Mouse (Mus musculus): ENCODE data around the gene Serac1.
"Not testable (repeated sequence)": the region's sequence is repeated elsewhere in the genome, so short reads cannot be mapped to it uniquely, and the experiment has no call there.

Gene Serac1

DNA sequence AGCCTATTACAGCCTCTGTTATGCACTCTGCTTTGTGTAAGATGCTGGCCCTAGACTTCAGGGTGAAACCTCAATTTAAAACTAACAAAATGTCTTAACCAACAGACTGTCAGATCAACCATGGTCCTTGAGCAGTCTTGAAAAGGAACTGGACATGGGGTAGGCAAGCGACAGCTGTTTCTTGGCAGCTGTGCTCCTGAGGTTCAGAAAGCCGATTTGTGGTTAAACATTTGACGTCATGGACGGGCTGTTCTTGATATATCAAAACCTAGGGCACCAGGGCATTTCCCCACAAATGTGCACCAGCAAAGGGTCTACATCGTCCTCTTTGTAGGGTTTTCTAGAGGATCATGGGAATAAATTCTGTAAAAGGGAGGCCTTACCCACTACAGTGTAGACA lies 16.0 kb downstream of the Serac1 start:
- DNase-seq, result no peak

DNA sequence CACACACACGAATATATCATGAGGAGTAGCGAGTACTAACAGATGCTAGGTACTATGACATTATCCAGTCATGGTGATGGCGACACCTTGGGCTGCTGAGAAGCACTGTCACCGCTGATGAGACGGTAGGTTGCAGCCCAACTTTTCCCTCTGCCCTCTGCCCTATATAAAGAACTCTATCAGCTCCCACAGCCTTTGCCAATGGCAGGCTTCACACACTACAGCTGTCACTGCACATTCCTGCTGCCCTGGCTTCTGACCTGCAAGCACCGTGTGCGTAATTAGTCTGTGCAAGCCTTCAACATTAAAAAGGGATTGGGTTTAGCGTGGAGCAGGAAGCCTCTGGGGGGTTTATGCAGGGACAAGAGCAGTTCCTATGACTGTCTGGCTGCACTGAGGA lies 16.7 kb downstream of the Serac1 start:
- DNase-seq, result no peak

DNA sequence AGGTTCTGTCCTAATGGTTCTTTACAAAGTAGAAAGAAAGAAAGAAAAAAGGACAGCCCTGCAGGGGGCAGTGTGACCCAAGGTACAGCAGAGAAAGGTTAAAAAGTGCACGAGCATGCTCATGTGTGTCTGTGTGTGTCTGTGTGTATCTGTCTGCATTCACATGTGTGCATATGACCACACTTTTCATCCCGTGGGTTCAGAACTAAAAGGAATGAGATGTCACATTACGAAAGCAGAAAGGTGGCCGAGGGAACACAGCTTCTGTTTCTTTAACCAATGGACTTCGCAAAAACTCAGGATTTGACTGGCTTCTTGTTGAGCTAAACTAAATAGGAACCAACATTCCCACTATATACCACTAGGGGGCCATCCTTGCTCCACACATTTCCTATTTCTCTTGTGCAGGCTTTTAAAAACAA lies 24.6 kb downstream of the Serac1 start:
- DNase-seq, result no peak

DNA sequence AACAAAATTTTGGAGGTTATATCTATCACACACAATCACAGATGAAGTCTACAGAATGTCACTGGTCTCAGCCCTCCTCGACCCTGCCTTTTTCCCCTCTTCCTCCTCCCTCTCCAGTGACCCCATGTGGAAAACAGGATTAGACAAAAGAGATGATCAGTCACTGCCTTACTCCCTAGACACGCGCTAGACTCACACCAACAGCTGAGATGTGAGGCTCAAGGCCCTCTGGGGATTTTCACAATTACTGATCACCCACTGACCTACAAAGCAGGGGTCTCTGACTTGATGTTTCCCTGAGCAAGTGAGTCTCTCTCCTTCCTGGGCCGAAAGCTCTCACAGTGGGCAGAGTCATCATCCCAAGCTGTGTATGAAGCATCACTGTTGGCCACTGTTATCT lies 26.7 kb downstream of the Serac1 start:
- no peak for DNase-seq

DNA sequence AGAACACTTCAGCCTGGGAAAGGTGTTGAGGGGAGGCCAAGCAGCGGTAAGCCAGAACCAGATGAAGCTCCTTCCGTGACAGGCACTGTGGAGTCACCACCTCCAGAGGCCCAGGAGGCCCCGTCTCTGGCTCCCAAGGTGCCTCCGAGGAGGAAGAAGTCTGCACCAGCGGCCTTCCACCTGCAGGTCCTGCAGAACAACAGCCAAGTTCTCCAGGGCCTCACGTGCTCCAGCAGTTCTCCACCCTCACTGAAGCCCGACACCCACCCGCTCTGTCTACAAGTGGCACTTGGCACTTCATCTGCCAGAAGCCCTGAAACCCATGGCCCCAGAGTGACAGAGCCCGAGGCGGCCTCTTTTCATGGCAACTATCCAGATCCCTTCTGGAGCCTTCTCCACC lies 42.0 kb downstream of the Serac1 start:
- peak; percentile 94 for DNase-seq

DNA sequence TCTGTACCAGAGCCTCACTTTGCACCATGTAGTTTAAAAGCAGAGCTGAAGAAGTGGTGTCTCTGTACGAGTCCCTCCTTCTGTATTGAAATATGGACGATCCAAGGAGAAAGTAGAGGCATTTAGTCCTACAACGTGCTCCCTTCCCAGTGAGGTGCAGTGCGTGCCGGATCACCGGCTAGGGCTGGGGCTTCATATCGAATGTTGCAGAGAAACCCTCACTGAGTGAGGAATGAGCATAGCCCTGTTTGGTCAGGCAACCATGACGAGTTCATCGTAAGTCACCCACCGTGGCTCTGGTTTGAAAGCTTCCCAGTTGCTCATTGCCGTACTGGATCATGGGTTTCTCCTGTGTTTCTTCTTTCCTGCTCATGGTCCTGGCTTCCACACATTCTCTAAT lies 42.7 kb downstream of the Serac1 start:
- DNase-seq, result no peak

DNA sequence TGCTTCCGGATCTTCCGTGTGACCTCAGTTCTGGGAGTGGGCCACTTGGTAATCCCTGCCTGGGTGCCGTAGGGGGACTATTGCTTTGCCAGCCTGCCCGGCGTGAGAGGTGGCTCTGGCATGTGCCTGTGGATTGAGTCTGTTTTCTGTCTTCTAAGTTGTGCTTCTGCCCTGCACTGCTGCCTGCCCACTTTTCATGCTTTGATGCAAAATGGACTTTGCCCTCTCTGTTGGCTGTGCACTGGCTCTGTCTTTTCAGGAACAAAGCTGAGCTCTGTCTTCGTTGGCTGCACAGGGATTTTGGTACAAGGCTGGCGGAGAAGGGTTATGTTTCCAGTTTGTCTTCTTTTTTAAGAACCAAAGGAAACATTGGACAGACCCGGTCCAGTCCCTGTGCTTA lies 43.1 kb downstream of the Serac1 start:
- DNase-seq, result no peak

DNA sequence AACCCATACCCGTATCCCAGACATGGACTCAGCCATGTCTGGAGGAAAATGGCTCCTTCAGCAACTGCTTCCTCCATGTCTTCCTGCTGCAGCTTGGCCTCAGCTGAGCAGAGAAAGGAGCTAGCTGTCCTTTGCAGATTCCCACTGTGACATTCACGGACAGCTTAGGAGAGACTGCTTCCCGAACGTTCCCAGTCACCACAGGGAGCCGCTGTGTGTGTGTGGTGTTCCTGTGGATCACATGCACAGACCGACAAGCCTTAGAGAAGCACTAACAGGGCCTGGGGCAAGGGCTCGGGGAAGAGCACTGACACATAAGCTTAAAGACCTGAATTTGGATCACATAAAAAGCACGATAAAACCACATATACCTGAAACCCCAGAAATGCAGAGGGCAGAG lies 43.9 kb downstream of the Serac1 start:
- no peak for DNase-seq

DNA sequence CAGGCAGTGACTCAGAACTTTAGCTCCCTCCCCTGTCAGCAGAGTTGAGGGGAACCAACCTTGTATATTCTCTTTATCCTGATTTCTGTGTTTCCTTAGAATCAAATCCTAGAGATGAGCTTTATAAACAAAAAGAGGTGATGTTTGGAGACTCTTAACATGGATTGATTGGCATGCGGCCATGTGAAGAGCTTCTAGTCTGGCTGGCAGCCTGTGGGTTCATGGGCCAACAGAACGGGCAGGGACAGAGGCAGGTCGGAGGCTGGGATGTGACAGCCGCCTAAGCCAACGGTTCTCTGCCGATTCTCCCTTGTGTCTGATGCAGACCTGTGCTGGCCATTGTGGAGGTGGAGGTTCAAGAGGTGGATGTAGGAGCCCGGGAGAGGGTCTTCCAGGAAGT lies 53.7 kb downstream of the Serac1 start:
- no peak for DNase-seq

DNA sequence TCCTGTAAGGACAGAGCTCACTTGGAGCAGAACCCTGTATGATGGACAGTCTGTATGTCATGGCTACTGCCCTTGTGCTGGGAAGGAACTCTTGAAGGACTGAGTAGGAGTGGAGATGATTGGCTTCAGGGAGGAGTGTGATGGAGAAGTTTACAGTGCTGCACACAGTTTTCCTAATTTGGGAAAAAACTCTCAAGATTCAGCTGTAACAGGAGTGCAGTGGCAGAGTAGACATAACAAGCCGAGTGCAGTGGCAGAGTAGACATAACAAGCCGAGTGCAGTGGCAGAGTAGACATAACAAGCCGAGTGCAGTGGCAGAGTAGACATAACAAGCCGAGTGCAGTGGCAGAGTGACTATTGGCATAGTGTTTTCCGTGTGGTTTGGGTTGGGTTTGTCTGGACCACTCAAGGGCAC lies 58.2 kb downstream of the Serac1 start:
- DNase-seq, result not testable (repeated sequence)

DNA sequence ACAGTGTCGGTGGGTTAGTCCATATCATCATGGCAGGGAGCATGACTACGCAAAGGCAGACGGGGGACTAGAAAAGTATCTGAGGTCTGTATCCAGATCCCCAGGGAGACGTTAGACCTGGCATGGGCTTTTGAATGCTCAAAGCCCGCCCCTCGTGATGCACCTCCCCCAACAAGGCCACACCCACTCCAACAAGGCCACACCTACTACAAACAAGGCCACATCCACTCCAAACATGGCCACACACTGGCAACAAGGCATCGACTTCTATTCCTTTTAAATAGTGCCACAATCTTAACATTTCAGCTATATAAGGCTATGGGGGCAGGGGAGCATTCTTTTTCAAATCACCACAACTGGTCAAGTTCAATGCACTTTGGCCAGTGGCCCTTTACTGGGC lies 58.9 kb downstream of the Serac1 start:
- DNase-seq, result no peak

DNA sequence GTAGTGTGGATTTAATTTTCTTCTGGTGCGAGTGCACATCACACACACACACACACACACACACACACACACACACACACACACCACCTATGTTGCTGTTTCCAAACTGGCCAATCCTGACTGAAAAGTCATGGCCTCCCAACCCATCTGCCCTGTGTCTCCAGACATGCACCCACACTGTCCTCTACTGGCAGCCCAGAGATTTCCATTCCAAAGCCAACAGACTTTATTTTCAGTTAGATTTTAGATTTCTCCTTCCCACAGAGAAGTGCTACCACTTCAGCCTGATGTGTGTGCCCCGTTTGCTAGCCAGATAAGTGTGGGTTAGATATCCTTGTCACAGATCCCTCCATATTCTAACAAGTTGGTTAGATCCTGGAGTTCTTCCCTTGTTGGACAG lies 59.8 kb downstream of the Serac1 start:
- no peak for DNase-seq

DNA sequence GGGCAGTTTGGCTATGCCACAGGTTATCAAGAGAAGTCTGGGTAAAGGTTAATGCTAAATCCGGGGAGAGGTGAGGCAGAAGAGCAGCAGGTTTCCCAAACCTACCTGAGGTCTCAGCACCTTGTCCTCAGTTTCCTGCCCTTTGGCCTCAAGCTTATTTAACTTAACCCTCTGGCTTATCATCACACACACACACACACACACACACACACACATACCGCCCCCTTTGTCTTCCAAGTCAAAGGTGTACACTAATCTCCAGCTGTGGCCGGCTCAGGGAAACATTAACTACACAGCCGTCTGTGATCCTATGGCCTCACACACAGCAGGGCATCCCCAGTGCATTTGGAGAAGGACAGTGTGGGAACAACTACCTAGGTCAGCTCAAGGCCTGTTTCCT lies 61.2 kb downstream of the Serac1 start:
- DNase-seq, result no peak

DNA sequence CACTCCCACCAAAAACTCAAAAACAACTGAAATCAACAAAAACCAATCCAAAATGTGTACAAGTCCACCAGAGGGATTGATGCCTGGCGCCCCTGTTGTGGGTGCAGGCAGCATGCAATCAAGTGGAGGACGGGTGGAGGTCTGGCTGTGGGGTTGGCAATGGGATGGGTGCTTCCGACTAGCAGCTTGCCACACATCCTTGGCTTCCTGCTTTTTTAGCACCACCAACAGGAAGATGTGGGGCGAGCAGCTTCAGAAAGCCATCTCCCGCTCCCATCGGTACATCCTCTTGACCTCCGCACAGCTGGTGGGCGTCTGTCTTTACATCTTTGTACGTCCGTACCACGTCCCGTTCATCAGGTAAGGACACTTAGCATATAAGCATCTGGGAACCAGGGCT lies 62.3 kb downstream of the Serac1 start:
- no peak for DNase-seq

DNA sequence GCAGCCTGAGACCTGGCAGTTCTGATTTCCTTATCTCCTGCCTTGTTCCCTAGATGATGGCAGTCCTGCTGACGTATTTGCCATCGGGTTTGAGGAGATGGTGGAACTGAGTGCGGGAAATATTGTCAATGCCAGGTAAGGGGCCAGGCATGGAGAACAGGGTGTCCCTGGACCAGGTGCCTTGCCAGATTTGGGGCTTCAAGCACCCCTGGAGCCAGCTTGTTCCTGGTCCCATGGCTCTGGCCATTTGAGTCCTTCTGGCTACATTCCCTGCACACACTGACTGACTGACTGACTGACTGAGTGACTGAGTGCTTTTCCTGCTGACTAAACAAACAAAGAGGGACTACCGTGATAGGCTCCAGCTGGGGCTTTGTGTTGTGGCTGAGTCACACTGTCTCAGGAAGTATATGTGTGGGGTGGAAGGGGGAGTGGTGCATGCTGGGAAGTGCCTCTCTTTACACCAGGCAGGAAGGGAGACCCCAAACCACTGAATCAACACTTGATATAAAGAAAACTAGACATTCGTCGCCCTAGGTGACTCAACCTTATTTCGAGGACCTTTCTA lies 63.2 kb downstream of the Serac1 start:
- DNase-seq, result peak; percentile 96

DNA sequence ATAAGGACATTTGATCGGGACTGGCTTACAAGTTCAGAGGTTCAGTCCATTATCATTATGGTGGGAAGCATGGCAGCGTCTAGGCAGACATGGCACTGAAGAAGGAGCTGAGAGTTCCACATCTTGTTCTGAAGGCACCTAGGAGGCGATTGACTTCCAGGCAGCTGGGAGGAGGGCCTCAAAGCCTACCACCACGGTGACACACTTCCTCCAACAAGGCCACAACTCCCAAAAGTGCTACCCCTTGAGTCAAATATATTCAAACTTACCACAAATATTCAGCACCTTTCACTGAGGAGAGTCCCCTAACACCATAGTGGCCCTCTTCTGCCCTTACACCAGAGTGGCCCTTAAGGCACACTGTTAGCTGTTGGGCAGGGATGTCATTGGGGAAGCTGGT lies 64.6 kb downstream of the Serac1 start:
- DNase-seq, result no peak

DNA sequence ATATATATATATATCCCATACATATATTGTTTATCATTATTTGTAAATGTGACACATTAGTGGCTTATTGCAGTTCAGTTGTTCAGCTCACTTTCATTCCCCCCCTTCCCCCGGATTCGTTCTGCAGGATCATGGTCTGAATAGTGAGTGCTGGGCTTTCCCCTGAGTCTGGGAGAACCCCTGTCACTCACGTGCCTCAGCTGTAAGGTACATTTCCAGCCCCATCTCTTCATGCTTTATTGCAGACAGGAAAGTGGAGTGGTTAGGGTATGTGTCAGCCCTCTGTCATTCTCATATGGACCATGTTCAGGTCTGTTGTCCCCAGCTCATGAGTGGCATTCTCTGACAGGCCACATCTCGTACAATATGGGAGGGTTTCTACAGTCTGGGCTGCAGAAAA lies 66.5 kb downstream of the Serac1 start:
- DNase-seq, result no peak

DNA sequence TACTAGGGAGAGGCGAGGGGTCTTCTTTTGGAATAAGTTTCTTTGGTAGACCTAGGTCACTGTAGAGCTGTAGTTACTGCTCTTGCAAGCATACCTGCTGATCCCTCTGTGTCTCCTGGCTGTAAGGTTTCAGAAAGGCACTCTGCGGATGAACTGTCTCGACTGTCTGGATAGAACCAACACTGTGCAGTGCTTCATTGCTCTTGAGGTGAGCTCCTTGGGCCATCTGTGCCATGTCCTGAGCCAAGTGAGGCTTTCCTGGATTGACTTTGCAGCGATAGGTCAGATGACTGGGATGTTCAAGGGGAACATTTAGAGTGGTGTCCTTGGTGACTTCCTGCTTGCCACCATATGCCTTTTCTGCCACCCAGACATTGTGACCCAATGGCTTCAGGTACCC lies 69.9 kb downstream of the Serac1 start:
- DNase-seq, result no peak

DNA sequence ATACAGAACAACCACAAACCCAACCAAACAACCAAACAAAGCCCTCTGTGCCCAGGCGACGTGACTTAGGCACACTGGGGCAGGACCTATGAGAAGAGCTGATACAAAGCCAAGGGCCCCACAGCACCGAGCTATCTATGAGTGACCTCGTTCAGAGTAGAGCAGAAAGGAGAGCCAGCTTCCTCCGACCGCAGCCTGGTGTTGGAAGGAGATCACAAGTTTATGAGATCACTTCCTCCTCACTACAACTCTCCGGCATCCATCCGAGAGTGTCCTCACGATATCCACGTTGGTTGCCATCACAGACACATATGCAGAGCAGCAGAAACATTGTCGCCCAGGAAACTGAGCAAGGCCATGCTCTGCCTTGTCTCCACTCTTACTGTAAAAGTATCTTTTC lies 71.0 kb downstream of the Serac1 start:
- peak; percentile 93 for DNase-seq

DNA sequence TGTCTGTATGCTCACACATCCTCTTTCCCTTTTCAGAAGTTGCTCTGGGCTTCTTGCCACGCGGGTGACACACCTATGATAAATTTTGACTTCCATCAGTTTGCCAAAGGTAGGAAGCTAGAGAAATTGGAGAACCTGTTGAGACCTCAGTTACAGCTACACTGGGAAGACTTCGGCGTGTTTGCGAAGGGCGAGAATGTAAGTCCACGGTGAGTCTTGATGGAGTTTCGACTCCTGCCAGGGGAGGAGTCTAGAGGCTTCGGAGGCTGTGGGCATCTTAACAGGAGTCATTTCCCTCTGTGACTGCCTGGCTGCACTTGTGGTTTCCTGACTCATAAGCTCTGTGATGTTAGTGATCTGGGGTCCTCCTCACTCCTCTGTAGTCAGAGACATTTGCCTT lies 71.6 kb downstream of the Serac1 start:
- DNase-seq, result no peak

DNA sequence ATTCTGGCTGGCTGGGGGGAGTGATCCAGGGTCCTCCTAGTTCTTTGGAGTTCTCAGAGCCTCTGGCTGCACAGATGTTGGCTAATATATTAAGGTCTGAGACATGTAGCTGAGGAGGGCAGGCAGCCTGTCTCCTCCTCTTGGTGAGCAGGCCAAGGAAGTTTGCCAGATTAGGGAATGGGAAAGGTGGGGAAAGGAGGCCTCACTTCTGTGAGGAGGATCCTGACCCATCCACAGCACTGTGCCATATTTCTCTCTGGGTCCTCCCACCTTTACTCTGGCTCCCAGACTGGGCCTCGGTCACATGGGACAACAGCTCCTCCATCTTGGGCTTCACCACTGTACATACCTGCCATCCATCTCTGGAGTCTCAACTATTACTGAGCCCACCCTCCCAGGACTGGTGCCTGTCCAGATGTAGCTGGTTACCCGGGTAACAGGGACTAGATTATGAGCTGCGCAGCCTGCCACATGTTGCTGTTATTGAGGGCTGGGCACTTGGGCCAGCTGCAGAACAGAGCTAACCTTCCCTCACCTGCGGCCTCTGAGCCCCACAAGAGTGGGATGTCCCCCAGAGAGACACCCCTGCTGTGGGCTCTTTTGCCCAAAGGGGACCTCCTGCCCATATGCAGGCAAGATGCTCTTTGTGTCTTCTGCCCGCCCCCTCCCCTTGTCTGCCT lies 72.3 kb downstream of the Serac1 start:
- DNase-seq, result peak; percentile 94

DNA sequence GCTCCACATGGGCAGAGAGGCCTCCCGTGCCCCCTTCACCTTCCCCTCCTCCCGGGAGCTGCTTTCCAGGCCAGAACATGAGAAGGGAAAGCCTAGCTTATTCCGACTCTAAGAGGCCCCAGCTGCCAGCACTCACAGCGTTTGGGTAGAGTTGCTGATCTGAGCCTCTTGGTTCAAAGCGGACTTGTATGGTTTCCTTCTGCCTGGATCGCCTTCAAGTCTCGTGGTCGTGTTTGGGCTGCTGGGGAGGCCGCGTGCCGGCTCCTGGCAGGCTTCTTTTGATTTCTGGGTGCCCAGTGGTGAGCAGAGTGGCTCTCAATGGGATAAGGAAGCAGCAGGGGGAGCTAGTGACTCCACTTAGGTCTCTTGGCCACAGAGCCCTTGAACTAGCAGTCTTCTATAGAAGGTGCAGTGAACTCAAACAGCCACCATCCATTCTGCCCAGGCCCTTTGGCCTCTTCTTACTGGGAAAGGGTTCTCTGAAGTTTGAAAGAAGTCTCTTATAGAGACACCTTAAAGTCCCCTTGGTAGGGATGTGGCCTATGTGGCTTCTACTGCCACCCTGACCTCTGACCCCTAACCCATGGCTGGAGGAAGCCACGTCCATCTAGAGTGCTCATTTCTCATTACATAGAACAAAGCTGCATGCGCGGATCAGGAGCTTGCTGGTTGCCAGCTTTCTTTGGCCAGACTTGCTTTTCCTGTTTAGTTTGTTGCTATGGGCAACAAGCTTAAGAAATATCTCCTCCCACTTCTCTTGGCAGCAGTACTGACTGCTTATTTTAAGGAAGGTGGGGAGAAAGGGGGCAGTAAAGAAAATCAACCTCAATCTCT lies 73.7 kb downstream of the Serac1 start:
- peak; percentile 99 for DNase-seq

DNA sequence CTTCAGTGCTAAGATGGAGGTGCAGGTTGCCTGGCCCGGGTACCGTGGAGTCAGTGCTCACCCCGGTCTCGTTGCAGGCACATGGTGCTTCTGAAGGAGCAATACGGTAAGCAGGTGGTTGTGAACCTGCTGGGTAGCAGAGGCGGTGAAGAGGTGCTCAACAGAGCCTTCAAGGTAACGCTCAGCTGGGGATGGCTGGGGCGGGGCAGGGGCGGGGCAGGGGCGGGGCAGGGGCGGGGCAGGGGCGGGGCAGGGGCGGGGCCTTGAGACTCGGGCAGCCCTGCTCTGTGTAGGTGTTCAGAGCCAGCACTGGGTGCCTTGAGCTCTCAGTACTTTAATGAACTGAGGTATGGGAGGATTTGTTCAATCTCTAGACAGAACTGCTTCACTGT lies 74.3 kb downstream of the Serac1 start:
- DNase-seq, result peak; percentile 95

DNA sequence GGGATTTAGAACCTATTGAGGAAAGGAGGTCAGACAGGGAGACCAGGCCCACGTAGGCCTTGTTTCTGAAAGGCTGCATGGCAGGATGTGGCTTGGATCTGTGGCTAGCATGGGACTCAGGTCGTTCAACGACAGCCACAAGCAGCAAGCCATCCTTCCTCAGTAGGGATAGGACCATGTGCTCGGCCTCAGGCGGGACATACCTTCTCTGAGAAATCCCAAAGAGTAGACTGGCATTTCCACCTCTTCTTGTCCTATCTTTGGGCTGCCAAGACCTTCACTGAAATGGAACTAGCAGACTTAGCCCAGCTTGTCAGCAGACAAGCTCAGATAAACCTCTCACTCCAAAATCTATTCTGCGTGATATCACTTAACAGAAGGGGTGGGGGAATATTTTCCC lies 75.9 kb downstream of the Serac1 start:
- peak; percentile 93 for DNase-seq

All from heart, adult 11 months (tissue).